Mouse (Mus musculus): ENCODE measurements around the gene Gmip.

Gene Gmip

DNA sequence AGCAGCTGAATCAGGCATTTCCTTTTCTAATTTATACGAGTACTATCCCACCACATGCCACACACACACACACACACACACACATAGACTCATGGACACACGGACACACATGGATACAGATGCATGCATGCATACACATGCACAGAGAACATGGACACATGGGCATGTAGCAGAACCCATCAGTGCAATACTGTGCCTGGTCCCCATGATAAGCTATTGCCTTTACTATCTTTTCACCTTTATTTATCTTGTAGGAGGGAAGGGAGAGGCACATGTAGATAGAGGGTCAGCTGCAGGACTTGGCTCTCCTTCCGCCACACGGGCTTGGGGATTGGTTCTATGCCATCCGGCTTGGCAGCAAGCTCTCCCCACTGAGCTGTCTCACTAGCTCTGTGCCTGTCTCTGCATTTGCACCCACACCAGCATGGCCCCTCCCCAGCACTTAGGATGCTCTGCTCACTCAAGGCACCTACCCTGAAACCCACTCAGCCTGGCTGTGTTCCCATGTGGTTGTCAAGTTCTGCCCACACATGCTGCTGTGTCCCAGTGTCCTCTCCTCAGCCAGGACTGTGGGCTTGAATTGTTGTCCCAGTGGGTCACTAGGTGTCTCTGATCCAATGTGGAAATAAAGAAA is 55.0 kb downstream of the Gmip start:
- no peak for DNase-seq (ENCODE audit: low spot score)

DNA sequence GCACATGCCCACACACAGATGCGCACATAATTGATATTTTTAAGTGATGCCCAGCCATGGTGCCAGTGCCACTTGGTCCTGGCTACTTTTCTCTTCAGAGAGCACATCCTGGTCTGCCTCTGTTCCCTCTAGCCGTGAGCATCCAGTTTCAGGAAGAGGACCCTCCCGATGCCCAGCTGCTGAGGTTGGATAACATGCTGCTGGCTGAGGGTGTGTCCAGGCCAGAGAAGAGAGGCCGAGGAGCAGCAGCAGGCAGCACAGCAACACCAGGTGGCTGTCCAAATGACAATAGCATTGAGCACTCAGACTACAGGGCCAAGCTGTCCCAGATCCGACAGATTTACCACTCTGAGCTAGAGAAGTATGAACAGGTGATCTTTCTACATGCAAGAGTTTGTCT is 55.7 kb downstream of the Gmip start:
- DNase-seq (ENCODE audit: low spot score), result no peak

DNA sequence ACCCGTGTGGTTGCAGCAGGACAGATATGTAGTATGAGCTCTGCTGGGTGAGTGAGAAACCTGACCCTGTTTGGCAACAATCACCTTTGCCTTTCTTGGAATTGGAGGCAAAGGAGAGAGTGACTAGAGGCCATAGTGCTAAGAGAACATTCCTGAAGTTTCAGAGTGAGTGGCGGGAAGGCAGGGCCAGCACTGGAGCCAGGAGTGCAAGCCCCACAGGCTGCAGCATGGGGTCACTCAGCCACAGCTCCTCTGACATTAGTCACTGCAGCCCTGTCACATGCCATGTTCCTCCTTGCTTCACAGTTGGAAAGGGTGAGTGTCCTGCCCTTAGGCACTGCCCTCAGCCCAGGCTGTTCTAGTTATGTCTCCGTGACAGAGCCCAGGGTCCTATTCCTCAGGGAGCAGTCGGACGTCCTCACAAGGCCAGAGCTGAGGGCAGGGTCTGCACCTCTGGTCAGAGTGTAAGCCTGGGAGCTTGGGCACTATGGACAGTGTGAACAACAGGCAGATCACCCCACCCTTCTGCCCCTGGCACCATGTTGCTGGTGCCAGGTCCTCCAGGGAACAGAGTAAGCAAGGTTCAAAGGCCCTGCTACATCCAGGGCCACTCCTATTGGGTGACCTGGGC is 59.3 kb downstream of the Gmip start:
- no peak for DNase-seq (ENCODE audit: low spot score)

DNA sequence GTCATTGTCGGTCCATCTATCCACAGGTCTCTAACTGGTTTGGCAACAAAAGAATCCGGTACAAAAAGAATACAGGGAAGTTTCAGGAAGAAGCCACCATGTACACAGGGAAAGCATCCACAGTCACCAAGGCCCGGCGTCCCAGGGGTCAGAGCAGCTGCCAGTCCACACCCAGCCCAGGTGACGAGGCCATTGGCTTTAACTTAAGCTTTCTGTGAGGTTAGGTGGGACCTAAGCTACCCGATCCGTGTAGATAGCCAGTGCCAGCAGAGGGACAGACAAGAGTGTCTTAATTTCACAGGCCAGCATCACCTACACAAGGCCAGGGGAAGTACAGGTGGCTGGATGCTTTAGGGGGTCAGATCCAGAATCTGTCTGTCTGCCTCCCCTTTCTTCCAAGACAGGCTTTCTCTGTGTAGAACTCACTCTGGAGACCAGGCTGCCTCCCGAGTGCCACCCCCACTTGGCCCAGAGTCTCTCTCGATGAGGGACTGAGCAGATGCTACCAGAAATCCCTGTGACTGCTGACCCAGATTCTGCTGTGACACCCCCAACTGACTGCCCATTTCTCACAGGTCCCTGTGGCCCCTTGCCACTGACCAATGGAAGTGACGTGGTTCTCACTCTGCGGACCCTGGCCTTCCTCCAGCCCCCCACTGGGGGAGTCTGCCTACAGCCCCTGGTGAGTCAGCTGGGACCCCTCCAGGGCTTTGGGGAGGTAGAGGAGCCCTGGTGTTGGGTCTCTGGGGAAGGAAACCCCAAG is 61.7 kb downstream of the Gmip start:
- no peak for DNase-seq (ENCODE audit: low spot score)

DNA sequence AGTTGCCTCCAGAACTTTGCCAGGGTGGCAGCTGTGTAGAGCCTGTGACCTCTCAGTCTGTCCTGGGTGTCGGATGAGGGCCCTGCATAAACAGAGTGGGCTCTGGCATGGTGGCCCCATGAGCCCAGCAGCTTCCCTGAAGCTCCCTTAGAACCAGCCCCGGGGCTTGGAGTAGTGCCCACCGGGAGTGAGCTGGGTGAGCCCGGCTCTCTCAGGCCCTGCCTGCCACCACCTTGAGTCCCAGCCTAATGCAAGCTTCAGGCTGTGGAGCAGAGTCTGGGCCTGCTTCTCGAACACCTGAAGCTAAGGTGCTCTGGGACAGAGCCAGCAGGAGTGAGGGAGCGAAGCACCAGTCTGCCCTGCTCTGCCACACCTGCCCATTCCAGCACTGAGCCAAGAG is 62.4 kb downstream of the Gmip start:
- DNase-seq (ENCODE audit: low spot score), result no peak

All from urinary bladder, postnatal 25 days (tissue).